Mouse (Mus musculus) midbrain, embryonic 12.5 days (tissue): ENCODE data around the gene Ing2. TPM values are rescaled to one million over a fixed set of nuclear protein-coding genes. Genes with fewer than 3 reads are reported as not detected.

ENCODE experiments used
- ATAC-seq: fragments of 200-750 bp; cut with Nextera tagmentation; 2 replicates; pipeline ENCODE4 v1.8.0; 2017; ENCODE audit warnings: low read depth, moderate TSS enrichment, moderate library complexity; ENCODE audit not compliant: low FRiP score
- H3K27ac ChIP-seq: fragments of 300-500 bp; sonication (generic); replicated peaks from 2 replicates; pipeline ENCODE4 v1.5.1; 2016; ENCODE audit warnings: mild to moderate bottlenecking
- H3K27me3 ChIP-seq: fragments of 300-500 bp; sonication (generic); 2 replicates; pipeline ENCODE4 v1.6.1; 2016; ENCODE audit warnings: mild to moderate bottlenecking
- H3K36me3 ChIP-seq: fragments of 300-500 bp; sonication (generic); 2 replicates; pipeline ENCODE4 v1.6.1; 2016
- H3K4me1 ChIP-seq: fragments of 300-500 bp; sonication (generic); 2 replicates; pipeline ENCODE4 v1.6.1; 2016
- H3K4me2 ChIP-seq: fragments of 300-500 bp; sonication (generic); replicated peaks from 2 replicates; pipeline ENCODE4 v1.6.1; 2016; ENCODE audit warnings: mild to moderate bottlenecking, moderate library complexity
- H3K4me3 ChIP-seq: fragments of 300-500 bp; sonication (generic); 2 replicates; pipeline ENCODE4 v1.5.1; 2016; ENCODE audit warnings: mild to moderate bottlenecking
- H3K9ac ChIP-seq: fragments of 300-500 bp; sonication (generic); replicated peaks from 2 replicates; pipeline ENCODE4 v1.6.1; 2016; ENCODE audit warnings: mild to moderate bottlenecking, moderate library complexity
- H3K9me3 ChIP-seq: fragments of 300-500 bp; sonication (generic); 2 replicates; pipeline ENCODE4 v1.6.1; 2016; ENCODE audit warnings: mild to moderate bottlenecking
- whole genome bisulfite sequencing: fragments of 180-500 bp; shearing (Covaris S2); methylation state at CpG from one replicate; pipeline ENCODE4 v1.1.7; 2016; 5-methylcytosine and 5-hydroxymethylcytosine counted together
- polyA plus RNA-seq: library from polyadenylated mRNA; unstranded; fragments of >200 nt; fragmentation: Nextera tagmentation; extraction: Ambion mirVana; gene quantifications from 2 replicates; pipeline ENCODE4 v1.2.1, GENCODE M21; 2016

The Ing2 gene
- polyA plus RNA-seq, result 14.4 and 14.6 TPM in 2 replicates

DNA sequence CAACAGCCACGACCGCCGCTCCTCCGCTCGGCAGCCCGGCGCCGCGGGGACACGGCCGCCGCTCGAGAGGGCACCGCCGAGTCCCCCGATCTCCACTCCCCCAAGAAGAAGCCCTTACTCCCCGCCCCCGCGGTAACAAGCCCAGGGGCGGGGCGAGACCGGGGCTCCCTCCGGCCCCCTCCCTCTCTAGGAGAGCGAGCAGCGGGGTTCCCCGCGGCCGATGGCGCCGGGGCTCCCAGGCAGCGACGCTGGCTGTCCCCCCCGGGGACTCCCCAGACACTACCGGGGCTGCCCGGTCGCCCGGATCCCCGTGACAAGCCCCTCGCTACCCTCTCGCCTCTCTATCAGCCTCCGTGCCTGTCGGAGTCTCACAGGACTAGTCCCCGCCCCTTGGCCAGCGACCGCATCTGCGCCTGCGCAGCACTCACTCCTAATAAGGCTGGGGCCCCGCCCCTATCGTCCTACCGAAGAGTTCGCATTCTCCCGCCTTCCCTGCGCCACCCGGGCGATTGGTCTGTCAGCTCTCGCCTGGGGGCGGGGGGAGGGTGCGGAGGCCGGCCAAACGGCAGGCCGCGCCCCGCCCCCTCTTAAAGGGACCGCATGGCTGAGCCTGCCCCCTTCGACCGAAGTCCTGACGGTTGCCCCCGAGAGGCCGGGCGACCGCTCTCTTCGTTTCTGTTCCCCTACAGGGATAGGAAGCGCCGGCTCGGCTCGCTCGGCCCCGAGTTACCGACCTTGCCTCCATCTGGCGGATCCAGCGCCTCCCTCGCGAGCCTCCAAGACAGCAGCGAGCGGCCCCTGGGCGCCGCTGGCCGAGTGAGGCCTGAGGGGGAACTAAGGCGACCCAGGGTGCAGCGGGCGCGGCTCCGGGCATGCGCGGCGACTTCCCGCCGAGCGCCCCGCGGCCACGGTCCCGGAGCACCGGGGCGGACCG is at the start of gene Ing2:
Ing2 (minus strand) TSS at position 780 of the 934 bp plus-strand sequence.
- Histone ChIP-seq H3K36me3 (no peaks in the 10 kb centered on the region), H3K9ac (peak within 1 kb of the TSS; percentile 89), H3K27ac (peak within 1 kb of the TSS; percentile 91), H3K9me3 (no peaks in the 10 kb centered on the region), H3K4me2 (peak within 1 kb of the TSS; percentile 75), H3K27me3 (no peaks in the 10 kb centered on the region), H3K4me3 (peak within 1 kb of the TSS; percentile 93), H3K4me1 (0 out of 2 replicates have a peak, but pooled peaks cover 7% of the 10 kb centered on the region)
- ATAC-seq, result peak; percentile 90
- under 1% methylated on average over 93 of the region's 106 CpGs for WGBS

GRCm38 (mm10) chr8:47721609-47722008 is 46.3 kb upstream of the Ing2 start:
- 79% methylated on average over 4 of the region's 4 CpGs for WGBS
- H3K9ac ChIP-seq, result no peak overlapping the region

GRCm38 (mm10) chr8:47718641-47719040 is 43.3 kb upstream of the Ing2 start:
- H3K4me1 ChIP-seq, result no peaks in the 10 kb centered on the region
- H3K4me2 ChIP-seq, result no peak overlapping the region
- no peaks in the 10 kb centered on the region for H3K9me3 ChIP-seq
- H3K27ac ChIP-seq, result no peak overlapping the region
- H3K4me3 ChIP-seq, result no peak overlapping the region
- H3K27me3 ChIP-seq, result no peaks in the 10 kb centered on the region
- H3K36me3 ChIP-seq, result no peaks in the 10 kb centered on the region
- 39% methylated on average over 11 of the region's 11 CpGs for WGBS
- no peak for ATAC-seq
- no peak overlapping the region for H3K9ac ChIP-seq

More at GRCm38 (mm10) chr8:47721609-47722008, 46.3 kb upstream of the Ing2 start:
- no peaks in the 10 kb centered on the region for H3K4me1 ChIP-seq
- H3K27me3 ChIP-seq, result no peaks in the 10 kb centered on the region
- no peak overlapping the region for H3K4me2 ChIP-seq
- no peak overlapping the region for H3K27ac ChIP-seq
- no peaks in the 10 kb centered on the region for H3K36me3 ChIP-seq
- H3K4me3 ChIP-seq, result no peak overlapping the region
- no peaks in the 10 kb centered on the region for H3K9me3 ChIP-seq
- no peak for ATAC-seq

- H3K27me3 ChIP-seq, result no peaks in the 10 kb centered on the region
- H3K9me3 ChIP-seq, result no peaks in the 10 kb centered on the region
- peak within 1 kb of the TSS; percentile 69 for H3K4me2 ChIP-seq
- H3K4me1 ChIP-seq, result peaks cover 14% of the 10 kb centered on the region
- H3K9ac ChIP-seq, result peak within 1 kb of the TSS; percentile 91
- ATAC-seq, result peak; percentile 95
- whole genome bisulfite sequencing, result under 1% methylated on average over 108 of the region's 114 CpGs
- peak within 1 kb of the TSS; percentile 96 for H3K27ac ChIP-seq
- peak within 1 kb of the TSS; percentile 97 for H3K4me3 ChIP-seq
- H3K36me3 ChIP-seq, result peaks cover 17% of the 10 kb centered on the region
Measured at GRCm38 (mm10) chr8:47713761-47714745, 38.7 kb upstream of the Ing2 start, which contains the start of gene Cdkn2aip. TSS of gene Cdkn2aip (minus strand) at chr8:47713932.

- Histone ChIP-seq H3K4me2 (peak overlapping the region; percentile 69), H3K36me3 (peaks cover 26% of the 10 kb centered on the region), H3K9me3 (no peaks in the 10 kb centered on the region), H3K4me3 (peak overlapping the region; percentile 97), H3K27me3 (no peaks in the 10 kb centered on the region), H3K9ac (peak overlapping the region; percentile 91), H3K27ac (peak overlapping the region; percentile 96), H3K4me1 (peaks cover 14% of the 10 kb centered on the region)
- under 1% methylated on average over 44 of the region's 44 CpGs for WGBS
- ATAC-seq, result peak; percentile 42
Measured at GRCm38 (mm10) chr8:47713171-47713663, 37.9 kb upstream of the Ing2 start.

DNA sequence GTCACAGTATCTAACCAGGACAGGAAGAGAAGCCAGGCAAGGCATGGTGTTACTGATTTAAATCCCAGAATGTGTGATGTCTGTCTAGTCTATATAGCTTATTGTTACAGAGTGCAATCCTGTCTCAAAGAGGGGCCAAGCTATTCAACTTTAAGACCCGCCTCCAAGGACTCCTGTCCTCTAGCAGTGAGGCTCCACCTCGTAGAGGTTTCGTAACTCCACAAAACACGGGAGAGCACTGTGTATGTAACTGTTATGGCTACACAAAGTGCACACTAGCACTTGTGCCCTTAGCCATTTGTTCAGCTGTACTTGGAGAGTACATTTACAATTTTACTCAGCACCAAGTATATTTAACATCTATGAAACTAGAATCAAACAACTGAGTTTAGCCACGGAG is 32.8 kb upstream of the Ing2 start:
- Histone ChIP-seq H3K27me3 (no peaks in the 10 kb centered on the region), H3K4me2 (no peak overlapping the region), H3K4me1 (peaks cover 14% of the 10 kb centered on the region), H3K9me3 (no peaks in the 10 kb centered on the region), H3K9ac (no peak overlapping the region), H3K36me3 (peaks cover 47% of the 10 kb centered on the region), H3K4me3 (no peak overlapping the region), H3K27ac (no peak overlapping the region)
- ATAC-seq, result no peak
- whole genome bisulfite sequencing, result 90% methylated on average over 5 of the region's 5 CpGs

DNA sequence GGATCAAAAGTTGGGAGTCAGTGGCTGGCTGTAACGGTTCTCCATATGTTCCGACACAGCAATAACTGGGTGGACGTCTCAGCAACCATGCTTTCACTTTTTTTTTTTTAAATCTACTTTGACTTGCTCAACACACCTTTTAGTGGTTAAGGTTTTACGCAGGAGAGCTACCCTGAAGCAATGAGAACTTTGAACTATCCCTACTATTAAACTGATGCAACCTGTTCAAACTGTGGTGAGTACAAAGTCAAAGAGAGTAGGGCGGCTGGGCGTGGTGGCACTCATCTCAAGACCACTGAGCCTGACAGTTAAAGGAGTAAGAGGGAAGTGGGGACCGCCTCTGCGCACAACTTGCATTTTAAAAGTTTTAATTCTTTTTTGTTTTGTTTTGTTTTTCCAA is 31.4 kb upstream of the Ing2 start:
- Histone ChIP-seq H3K4me2 (no peak overlapping the region), H3K36me3 (peaks cover 42% of the 10 kb centered on the region), H3K4me3 (no peak overlapping the region), H3K9me3 (no peaks in the 10 kb centered on the region), H3K27me3 (no peaks in the 10 kb centered on the region), H3K9ac (no peak overlapping the region), H3K27ac (no peak overlapping the region), H3K4me1 (peaks cover 5% of the 10 kb centered on the region; the same call in 1 of the 2 replicates)
- WGBS, result 92% methylated on average over 8 of the region's 8 CpGs
- no peak for ATAC-seq

GRCm38 (mm10) chr8:47702333-47702732 is 27.0 kb upstream of the Ing2 start:
- no peak overlapping the region for H3K4me2 ChIP-seq
- peaks cover 15% of the 10 kb centered on the region; the same call in 1 of the 2 replicates for H3K36me3 ChIP-seq
- no peak overlapping the region for H3K9ac ChIP-seq
- H3K27me3 ChIP-seq, result no peaks in the 10 kb centered on the region
- H3K4me1 ChIP-seq, result no peaks in the 10 kb centered on the region
- no peak overlapping the region for H3K27ac ChIP-seq
- WGBS, result 44% methylated on average over 1 of the region's 1 CpGs
- H3K4me3 ChIP-seq, result no peak overlapping the region
- no peak for ATAC-seq
- H3K9me3 ChIP-seq, result no peaks in the 10 kb centered on the region

GRCm38 (mm10) chr8:47697696-47698095 is 22.3 kb upstream of the Ing2 start:
- no peak overlapping the region for H3K4me3 ChIP-seq
- H3K9me3 ChIP-seq, result no peaks in the 10 kb centered on the region
- H3K9ac ChIP-seq, result no peak overlapping the region
- H3K27ac ChIP-seq, result no peak overlapping the region
- no peaks in the 10 kb centered on the region for H3K36me3 ChIP-seq
- no peak overlapping the region for H3K4me2 ChIP-seq
- WGBS, result 69% methylated on average over 1 of the region's 1 CpGs
- H3K4me1 ChIP-seq, result no peaks in the 10 kb centered on the region
- no peaks in the 10 kb centered on the region for H3K27me3 ChIP-seq
- no peak for ATAC-seq

- Histone ChIP-seq H3K9me3 (no peaks in the 10 kb centered on the region), H3K36me3 (no peaks in the 10 kb centered on the region), H3K9ac (no peak overlapping the region), H3K27ac (no peak overlapping the region), H3K27me3 (peaks cover 5% of the 10 kb centered on the region; the same call in 1 of the 2 replicates), H3K4me3 (no peak overlapping the region), H3K4me2 (no peak overlapping the region), H3K4me1 (peaks cover 11% of the 10 kb centered on the region)
- 81% methylated on average over 5 of the region's 5 CpGs for WGBS
- no peak for ATAC-seq
Measured at GRCm38 (mm10) chr8:47695431-47696105, 20.2 kb upstream of the Ing2 start.

DNA sequence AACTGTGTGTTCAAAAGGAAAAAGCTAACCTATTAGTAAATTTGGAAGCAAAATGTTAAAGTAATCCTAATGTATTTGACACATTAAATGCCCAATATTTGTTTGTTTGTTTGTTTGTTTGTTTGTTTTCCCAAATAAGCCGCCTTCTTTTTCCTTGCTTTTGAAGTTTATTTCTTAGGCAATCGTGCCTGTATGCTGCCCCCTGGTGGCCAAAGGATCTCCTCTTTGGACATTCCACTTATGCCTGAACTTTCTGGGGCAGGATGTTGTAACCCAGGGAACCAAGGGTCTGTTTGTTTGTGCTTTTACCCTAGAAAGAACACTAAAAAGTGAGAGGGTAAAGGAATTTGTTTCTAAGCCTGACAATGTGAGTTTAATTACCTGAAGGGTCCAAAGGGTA is 17.8 kb upstream of the Ing2 start:
- H3K27ac ChIP-seq, result no peak overlapping the region
- no peaks in the 10 kb centered on the region for H3K36me3 ChIP-seq
- H3K4me1 ChIP-seq, result peaks cover 15% of the 10 kb centered on the region
- peaks cover 5% of the 10 kb centered on the region; the same call in 1 of the 2 replicates for H3K27me3 ChIP-seq
- H3K9ac ChIP-seq, result no peak overlapping the region
- ATAC-seq, result no peak
- 28% methylated on average over 2 of the region's 2 CpGs for WGBS
- H3K4me3 ChIP-seq, result no peak overlapping the region
- H3K4me2 ChIP-seq, result no peak overlapping the region
- 0 out of 2 replicates have a peak, but pooled peaks cover 4% of the 10 kb centered on the region for H3K9me3 ChIP-seq
